Mouse (Mus musculus) C2C12 (cell line): Measurements from ENCODE around the gene 4933425L06Rik. TPM values are rescaled to one million over a fixed set of nuclear protein-coding genes. Genes with fewer than 3 reads are reported as not detected.

Source experiments
- H3K27me3 ChIP-seq: one replicate; pipeline ENCODE4 v1.6.1; 2011; ENCODE audit not compliant: control insufficient read depth, insufficient read depth, insufficient read length
- H3K36me3 ChIP-seq: one replicate; pipeline ENCODE4 v1.6.1; 2011; ENCODE audit not compliant: control insufficient read depth, insufficient read depth
- H3K4me3 ChIP-seq: one replicate; pipeline ENCODE4 v1.5.1; 2011; ENCODE audit warnings: mild to moderate bottlenecking, control low read depth; ENCODE audit not compliant: poor library complexity, insufficient read depth, severe bottlenecking
- H3K79me2 ChIP-seq: one replicate; pipeline ENCODE4 v1.6.1; 2011; ENCODE audit not compliant: control insufficient read depth, insufficient read depth
- H3K79me3 ChIP-seq: one replicate; pipeline ENCODE4 v1.6.1; 2011; ENCODE audit warnings: low read depth, control low read depth
- H3ac ChIP-seq: one replicate; pipeline ENCODE3; 2011; ENCODE audit warnings: low read depth; ENCODE audit not compliant: control insufficient read depth, insufficient read length
- CEBPB ChIP-seq: IDR thresholded peaks from one replicate; pipeline ENCODE4 v1.6.1; 2011; ENCODE audit warnings: low read depth, mild to moderate bottlenecking, control low read depth, moderate library complexity
- CTCF ChIP-seq: IDR thresholded peaks from one replicate; pipeline ENCODE4 v1.5.1; 2011; ENCODE audit not compliant: control insufficient read depth, insufficient read depth, insufficient read length
- FOSL1 ChIP-seq: IDR thresholded peaks from one replicate; pipeline ENCODE4 v1.8.0; 2011; ENCODE audit warnings: mild to moderate bottlenecking, low read length; ENCODE audit not compliant: poor library complexity, insufficient read depth, severe bottlenecking
- MAX ChIP-seq: IDR thresholded peaks from one replicate; pipeline ENCODE4 v1.6.1; 2011; ENCODE audit warnings: mild to moderate bottlenecking, control low read depth
- MYOD1 ChIP-seq: IDR thresholded peaks from one replicate; pipeline ENCODE4 v1.6.1; 2011; ENCODE audit warnings: low read depth; ENCODE audit not compliant: control insufficient read depth, insufficient read length
- MYOG ChIP-seq: IDR thresholded peaks from one replicate; pipeline ENCODE4 v1.6.1; 2011; ENCODE audit not compliant: control insufficient read depth, insufficient read length; ENCODE audit errors: extremely low read depth
- USF1 ChIP-seq: IDR thresholded peaks from one replicate; pipeline ENCODE4 v1.6.1; 2011; ENCODE audit warnings: low read depth, mild to moderate bottlenecking, control low read depth, moderate library complexity
- polyA plus RNA-seq: library from polyadenylated mRNA; unstranded; fragments of >200 nt; fragmentation: generic; extraction: Trizol; gene quantifications from one replicate; pipeline ENCODE4 v1.2.1, GENCODE M21; 2012; ENCODE audit warnings: missing spikeins

4933425L06Rik gene
- polyA plus RNA-seq, 1 experiment, result not detected

- H3K36me3 ChIP-seq, result no peaks in the 10 kb centered on the region
- TF ChIP-seq MAX, result no peak
- TF ChIP-seq MYOD1, result no peak
- TF ChIP-seq FOSL1, result no peak
- TF ChIP-seq USF1, result no peak
- TF ChIP-seq CEBPB, result no peak
- no peak for TF ChIP-seq MYOG
- H3K79me3 ChIP-seq, result no peaks in the 10 kb centered on the region
- no peak overlapping the region for H3ac ChIP-seq
- H3K27me3 ChIP-seq, result no peaks in the 10 kb centered on the region
- no peaks in the 10 kb centered on the region for H3K79me2 ChIP-seq
- no peak overlapping the region for H3K4me3 ChIP-seq
Observed at GRCm38 (mm10) chr13:105089276-105089675, 7.4 kb downstream of the 4933425L06Rik start.

DNA sequence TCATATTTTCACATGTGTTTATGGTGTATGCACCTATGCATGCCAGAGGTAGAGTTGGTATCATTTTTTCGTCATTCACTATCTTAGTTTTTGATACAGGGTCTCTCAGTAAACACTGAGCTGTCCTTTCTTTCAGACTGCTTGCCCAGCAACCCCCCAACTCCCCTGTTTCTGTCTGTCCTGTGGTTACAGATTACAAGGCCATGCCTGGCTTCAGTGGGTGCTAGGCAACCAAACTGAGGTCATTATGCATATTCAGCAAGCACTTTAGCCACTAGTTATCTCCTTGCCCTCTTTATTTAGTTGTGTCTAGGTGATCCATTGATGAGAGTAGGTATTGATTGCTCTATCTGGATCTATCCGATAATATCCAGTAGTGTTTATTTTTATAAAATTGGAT is 14.4 kb downstream of the 4933425L06Rik start:
- Histone ChIP-seq H3K79me2 (no peaks in the 10 kb centered on the region), H3K79me3 (no peaks in the 10 kb centered on the region), H3K36me3 (no peaks in the 10 kb centered on the region), H3K27me3 (no peaks in the 10 kb centered on the region), H3ac (no peak overlapping the region), H3K4me3 (no peak overlapping the region)
- no peak for TF ChIP-seq CEBPB
- no peak for TF ChIP-seq MYOD1
- no peak for TF ChIP-seq USF1
- TF ChIP-seq MAX, result no peak
- TF ChIP-seq MYOG, result no peak
- TF ChIP-seq FOSL1, result no peak
- no peak for TF ChIP-seq CTCF

DNA sequence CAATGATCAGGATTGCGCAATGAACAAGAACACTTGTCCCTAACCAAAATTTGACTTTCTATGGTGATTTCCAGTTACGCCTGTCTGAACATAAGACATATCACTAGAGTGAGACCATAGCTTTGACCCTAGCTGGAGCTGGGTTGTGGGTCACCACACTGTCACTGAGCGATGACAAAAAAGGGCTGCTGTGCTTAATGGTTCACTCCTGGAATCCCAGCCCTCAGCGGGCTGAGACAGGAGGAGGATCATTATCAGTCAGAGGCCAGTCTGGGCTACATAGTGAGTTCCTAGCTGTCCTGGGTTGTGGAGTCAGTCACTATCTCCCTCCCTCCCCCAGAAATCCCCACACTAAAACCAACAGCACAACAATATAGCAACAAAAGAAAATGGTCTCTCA is 18.8 kb downstream of the 4933425L06Rik start:
- Histone ChIP-seq H3K4me3 (no peak overlapping the region), H3K79me2 (no peaks in the 10 kb centered on the region), H3K79me3 (no peaks in the 10 kb centered on the region), H3ac (no peak overlapping the region), H3K27me3 (no peaks in the 10 kb centered on the region), H3K36me3 (no peaks in the 10 kb centered on the region)
- TF ChIP-seq CEBPB (peak; percentile 40), USF1 (no peak)

- H3K36me3 ChIP-seq, result no peaks in the 10 kb centered on the region
- TF ChIP-seq CTCF (no peak), FOSL1 (no peak), MAX (no peak), CEBPB (no peak), MYOD1 (no peak), USF1 (no peak), MYOG (no peak)
- H3K4me3 ChIP-seq, result no peak overlapping the region
- H3K27me3 ChIP-seq, result no peaks in the 10 kb centered on the region
- H3K79me3 ChIP-seq, result no peaks in the 10 kb centered on the region
- H3K79me2 ChIP-seq, result no peaks in the 10 kb centered on the region
- no peak overlapping the region for H3ac ChIP-seq
Observed at GRCm38 (mm10) chr13:105104385-105104784, 22.5 kb downstream of the 4933425L06Rik start.

DNA sequence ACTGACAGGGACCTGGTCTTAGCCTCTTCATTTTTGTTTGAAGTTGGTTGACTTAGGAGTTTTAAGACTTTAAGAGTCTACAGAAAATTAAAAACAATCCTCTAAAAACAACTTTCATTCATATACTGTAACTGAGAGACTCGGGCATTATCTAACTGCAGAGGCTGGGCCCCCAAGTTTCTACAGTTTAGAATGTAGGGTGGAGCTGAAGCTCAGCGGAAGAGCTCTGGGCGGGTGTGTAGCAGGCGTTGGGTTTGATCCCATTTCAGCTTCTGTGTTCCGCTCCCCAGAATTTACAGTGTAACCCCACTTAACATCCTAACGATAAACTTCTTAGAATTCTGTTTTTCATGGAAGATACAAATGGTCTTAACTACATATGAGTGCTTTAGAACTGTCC is 29.7 kb downstream of the 4933425L06Rik start:
- Histone ChIP-seq H3K27me3 (no peaks in the 10 kb centered on the region), H3K4me3 (no peak overlapping the region), H3K79me2 (no peaks in the 10 kb centered on the region), H3K79me3 (no peaks in the 10 kb centered on the region), H3ac (no peak overlapping the region), H3K36me3 (no peaks in the 10 kb centered on the region)
- no peak for TF ChIP-seq FOSL1
- TF ChIP-seq MYOG, result no peak
- TF ChIP-seq CTCF, result no peak
- TF ChIP-seq CEBPB, result no peak
- no peak for TF ChIP-seq USF1
- no peak for TF ChIP-seq MAX
- TF ChIP-seq MYOD1, result no peak

GRCm38 (mm10) chr13:105121617-105122016 is 39.7 kb downstream of the 4933425L06Rik start:
- Histone ChIP-seq H3K27me3 (no peaks in the 10 kb centered on the region), H3K79me3 (no peaks in the 10 kb centered on the region), H3K4me3 (no peak overlapping the region), H3ac (no peak overlapping the region), H3K36me3 (no peaks in the 10 kb centered on the region), H3K79me2 (no peaks in the 10 kb centered on the region)
- TF ChIP-seq MYOD1 (no peak), FOSL1 (no peak), MAX (no peak), MYOG (no peak), CTCF (no peak), CEBPB (no peak), USF1 (no peak)
